Mouse (Mus musculus): ENCODE measurements at regions not wholly inside any gene's neighbourhood (a gene's known extent, or its start where the extent isn't known, plus 50 kb on each side); places are given as distances from the start of the nearest gene placed in this dataset.
"Not testable (repeated sequence)": the region's sequence is repeated elsewhere in the genome, so short reads cannot be mapped to it uniquely, and the experiment has no call there.

GRCm38 (mm10) chr6:103809986-103810341, 299.6 kb downstream of the Chl1 start:
- Histone ChIP-seq H3K4me2 (peak overlapping the region; percentile 57), H3K4me1 (peaks cover 11% of the 10 kb centered on the region; the same call in 1 of the 2 replicates), H3K27me3 (replicated peaks) (peaks cover 28% of the 10 kb centered on the region), H3K9me3 (no peaks in the 10 kb centered on the region), H3K9ac (no peak overlapping the region), H3K27ac (replicated peaks) (no peak overlapping the region), H3K4me3 (peak overlapping the region; percentile 31), H3K36me3 (no peaks in the 10 kb centered on the region)
- WGBS: 11% methylated on average over 7 of the region's 7 CpGs
- ATAC-seq (ENCODE audit: extremely low read depth, insufficient number of reproducible peaks, low FRiP score, low TSS enrichment): no peak

- Histone ChIP-seq H3K27ac (replicated peaks) (no peak overlapping the region), H3K4me3 (peak overlapping the region; percentile 31), H3K4me1 (peaks cover 11% of the 10 kb centered on the region; the same call in 1 of the 2 replicates), H3K9ac (no peak overlapping the region), H3K27me3 (replicated peaks) (peaks cover 28% of the 10 kb centered on the region), H3K9me3 (no peaks in the 10 kb centered on the region), H3K36me3 (no peaks in the 10 kb centered on the region), H3K4me2 (peak overlapping the region; percentile 57)
- 2% methylated on average over 13 of the region's 13 CpGs for WGBS
- ATAC-seq (ENCODE audit: extremely low read depth, insufficient number of reproducible peaks, low FRiP score, low TSS enrichment): no peak
Observed at GRCm38 (mm10) chr6:103810342-103811001, 300.1 kb downstream of the Chl1 start.

GRCm38 (mm10) chr6:103816396-103816795, 306.0 kb downstream of the Chl1 start:
- H3K4me3 ChIP-seq; H3K27ac ChIP-seq (replicated peaks); H3K4me1 ChIP-seq; H3K27me3 ChIP-seq (replicated peaks); H3K36me3 ChIP-seq; H3K9me3 ChIP-seq; H3K4me2 ChIP-seq; ATAC-seq (ENCODE audit: extremely low read depth, insufficient number of reproducible peaks, low FRiP score, low TSS enrichment); H3K9ac ChIP-seq: not testable (repeated sequence)
- WGBS: 68% methylated on average over 5 of the region's 5 CpGs

GRCm38 (mm10) chr6:103826042-103826441, 315.7 kb downstream of the Chl1 start:
- Histone ChIP-seq H3K4me1 (no peaks in the 10 kb centered on the region), H3K27ac (replicated peaks) (no peak overlapping the region), H3K9me3 (0 out of 2 replicates have a peak, but pooled peaks cover 6% of the 10 kb centered on the region), H3K4me3 (no peak overlapping the region), H3K36me3 (no peaks in the 10 kb centered on the region), H3K9ac (no peak overlapping the region), H3K27me3 (replicated peaks) (no peaks in the 10 kb centered on the region), H3K4me2 (no peak overlapping the region)
- WGBS: 75% methylated on average over 2 of the region's 2 CpGs
- ATAC-seq (ENCODE audit: extremely low read depth, insufficient number of reproducible peaks, low FRiP score, low TSS enrichment): no peak

GRCm38 (mm10) chr6:103827623-103828022, 317.2 kb downstream of the Chl1 start:
- Histone ChIP-seq H3K9ac (no peak overlapping the region), H3K27ac (replicated peaks) (no peak overlapping the region), H3K4me3 (no peak overlapping the region), H3K36me3 (no peaks in the 10 kb centered on the region), H3K4me1 (no peaks in the 10 kb centered on the region), H3K4me2 (no peak overlapping the region), H3K9me3 (0 out of 2 replicates have a peak, but pooled peaks cover 6% of the 10 kb centered on the region), H3K27me3 (replicated peaks) (no peaks in the 10 kb centered on the region)
- WGBS: 76% methylated on average over 3 of the region's 3 CpGs
- no peak for ATAC-seq (ENCODE audit: extremely low read depth, insufficient number of reproducible peaks, low FRiP score, low TSS enrichment)

GRCm38 (mm10) chr6:103828866-103829265, 318.5 kb downstream of the Chl1 start:
- H3K4me1 ChIP-seq: no peaks in the 10 kb centered on the region
- no peaks in the 10 kb centered on the region for H3K27me3 ChIP-seq (replicated peaks)
- H3K9me3 ChIP-seq: 0 out of 2 replicates have a peak, but pooled peaks cover 6% of the 10 kb centered on the region
- no peak for ATAC-seq (ENCODE audit: extremely low read depth, insufficient number of reproducible peaks, low FRiP score, low TSS enrichment)
- WGBS: 76% methylated on average over 1 of the region's 1 CpGs
- no peak overlapping the region for H3K4me2 ChIP-seq
- H3K36me3 ChIP-seq: no peaks in the 10 kb centered on the region
- H3K9ac ChIP-seq: no peak overlapping the region
- H3K4me3 ChIP-seq: no peak overlapping the region
- H3K27ac ChIP-seq (replicated peaks): no peak overlapping the region

- ATAC-seq (ENCODE audit: extremely low read depth, insufficient number of reproducible peaks, low FRiP score, low TSS enrichment): no peak
- H3K4me1 ChIP-seq: no peaks in the 10 kb centered on the region
- H3K9me3 ChIP-seq: 0 out of 2 replicates have a peak, but pooled peaks cover 6% of the 10 kb centered on the region
- no peak overlapping the region for H3K27ac ChIP-seq (replicated peaks)
- no peak overlapping the region for H3K4me3 ChIP-seq
- H3K9ac ChIP-seq: no peak overlapping the region
- no peak overlapping the region for H3K4me2 ChIP-seq
- H3K36me3 ChIP-seq: no peaks in the 10 kb centered on the region
- no peaks in the 10 kb centered on the region for H3K27me3 ChIP-seq (replicated peaks)
- whole genome bisulfite sequencing: 41% methylated on average over 4 of the region's 4 CpGs
Observed at GRCm38 (mm10) chr6:103832301-103832700, 321.9 kb downstream of the Chl1 start.

GRCm38 (mm10) chr6:103832808-103833207, 322.4 kb downstream of the Chl1 start:
- Histone ChIP-seq H3K4me3 (no peak overlapping the region), H3K9ac (no peak overlapping the region), H3K4me1 (no peaks in the 10 kb centered on the region), H3K4me2 (no peak overlapping the region), H3K9me3 (0 out of 2 replicates have a peak, but pooled peaks cover 6% of the 10 kb centered on the region), H3K36me3 (no peaks in the 10 kb centered on the region), H3K27me3 (replicated peaks) (no peaks in the 10 kb centered on the region), H3K27ac (replicated peaks) (no peak overlapping the region)
- WGBS: 77% methylated on average over 9 of the region's 9 CpGs
- ATAC-seq (ENCODE audit: extremely low read depth, insufficient number of reproducible peaks, low FRiP score, low TSS enrichment): no peak

GRCm38 (mm10) chr6:103833501-103834132, 323.2 kb downstream of the Chl1 start:
- 40% methylated on average over 16 of the region's 16 CpGs for WGBS
- no peak for ATAC-seq (ENCODE audit: extremely low read depth, insufficient number of reproducible peaks, low FRiP score, low TSS enrichment)
- Histone ChIP-seq H3K36me3 (no peaks in the 10 kb centered on the region), H3K4me3 (no peak overlapping the region), H3K4me1 (no peaks in the 10 kb centered on the region), H3K9me3 (0 out of 2 replicates have a peak, but pooled peaks cover 6% of the 10 kb centered on the region), H3K9ac (no peak overlapping the region), H3K27ac (replicated peaks) (no peak overlapping the region), H3K27me3 (replicated peaks) (no peaks in the 10 kb centered on the region), H3K4me2 (no peak overlapping the region)

- Histone ChIP-seq H3K9ac (no peak overlapping the region), H3K4me2 (no peak overlapping the region), H3K4me1 (no peaks in the 10 kb centered on the region), H3K4me3 (no peak overlapping the region), H3K27ac (replicated peaks) (no peak overlapping the region), H3K27me3 (replicated peaks) (no peaks in the 10 kb centered on the region), H3K36me3 (no peaks in the 10 kb centered on the region), H3K9me3 (no peaks in the 10 kb centered on the region)
- ATAC-seq (ENCODE audit: extremely low read depth, insufficient number of reproducible peaks, low FRiP score, low TSS enrichment): no peak
- WGBS: 74% methylated on average over 8 of the region's 8 CpGs
Observed at GRCm38 (mm10) chr6:103834726-103835229, 324.4 kb downstream of the Chl1 start.

GRCm38 (mm10) chr6:103859787-103860186, 349.4 kb downstream of the Chl1 start:
- Histone ChIP-seq H3K9ac (no peak overlapping the region), H3K4me2 (no peak overlapping the region), H3K4me1 (no peaks in the 10 kb centered on the region), H3K4me3 (no peak overlapping the region), H3K36me3 (no peaks in the 10 kb centered on the region), H3K27ac (replicated peaks) (no peak overlapping the region), H3K9me3 (no peaks in the 10 kb centered on the region), H3K27me3 (replicated peaks) (no peaks in the 10 kb centered on the region)
- no peak for ATAC-seq (ENCODE audit: extremely low read depth, insufficient number of reproducible peaks, low FRiP score, low TSS enrichment)

GRCm38 (mm10) chr6:103893455-103893854, 383.1 kb downstream of the Chl1 start:
- Histone ChIP-seq H3K36me3 (no peaks in the 10 kb centered on the region), H3K9me3 (no peaks in the 10 kb centered on the region), H3K9ac (no peak overlapping the region), H3K4me3 (no peak overlapping the region), H3K4me2 (no peak overlapping the region), H3K27ac (replicated peaks) (no peak overlapping the region), H3K4me1 (no peaks in the 10 kb centered on the region), H3K27me3 (replicated peaks) (no peaks in the 10 kb centered on the region)
- 74% methylated on average over 3 of the region's 3 CpGs for whole genome bisulfite sequencing
- no peak for ATAC-seq (ENCODE audit: extremely low read depth, insufficient number of reproducible peaks, low FRiP score, low TSS enrichment)

Data from heart, embryonic 13.5 days (tissue).